Mouse (Mus musculus): Measurements from ENCODE around the gene Farp2.

DNA sequence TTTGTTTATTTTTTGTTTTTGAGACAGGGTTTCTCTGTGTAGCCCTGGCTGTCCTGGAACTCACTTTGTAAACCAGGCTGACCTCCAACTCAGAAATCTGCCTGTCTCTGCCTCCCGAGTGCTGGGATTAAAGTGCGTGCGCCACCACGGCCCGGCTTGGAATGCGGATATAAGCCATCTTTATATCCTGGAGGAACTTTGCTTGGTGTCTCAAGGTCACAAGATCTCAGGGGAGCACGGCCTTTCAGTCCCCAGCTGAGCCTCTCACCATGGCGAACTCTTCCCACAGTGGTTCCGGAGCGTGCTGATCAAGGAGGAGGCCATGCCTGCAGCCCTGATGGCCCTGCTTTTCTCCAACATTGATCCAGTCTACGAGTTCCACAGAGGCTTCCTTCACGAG, 92.0 kb downstream of the Farp2 start:
- TF ChIP-seq POLR2A (IDR thresholded peaks at IDR 0.05; ENCODE audit: control insufficient read depth, low read depth, low read length) (no peak), CTCF (IDR thresholded peaks at IDR 0.05; ENCODE audit: control insufficient read depth, insufficient read depth, insufficient replicate concordance, low read depth, low read length) (no peak)

Data from testis, adult 2 months (tissue).